Mouse (Mus musculus) ES-E14 (cell line): Measurements from ENCODE around the gene Capzb.

Experiments
- HCFC1 ChIP-seq: IDR thresholded peaks from 2 replicates; pipeline ENCODE4 v1.6.1; 2012; ENCODE audit warnings: low read length, inconsistent platforms, borderline replicate concordance; ENCODE audit not compliant: insufficient read depth
- MAFK ChIP-seq: IDR thresholded peaks from 2 replicates; pipeline ENCODE4 v1.6.1; 2014; ENCODE audit warnings: mild to moderate bottlenecking, low read depth, low read length, inconsistent platforms; ENCODE audit not compliant: insufficient read depth
- ZNF384 ChIP-seq: IDR thresholded peaks from 2 replicates; pipeline ENCODE4 v1.6.1; 2012; ENCODE audit warnings: low read depth, low read length, inconsistent platforms

GRCm38 (mm10) chr4:139185766-139186442 is 6.8 kb upstream of the Capzb start:
- TF ChIP-seq ZNF384, result no peak
- no peak for TF ChIP-seq HCFC1
- TF ChIP-seq MAFK, result no peak
